Mouse (Mus musculus): Measurements from ENCODE around the gene Nol6. TPM values are rescaled to one million over a fixed set of nuclear protein-coding genes. Genes with fewer than 3 reads are reported as not detected.
"Not testable (repeated sequence)": the region's sequence is repeated elsewhere in the genome, so short reads cannot be mapped to it uniquely, and the experiment has no call there.

Gene Nol6
- polyA plus RNA-seq, 1 experiment from 2014 or later: 34.8 TPM

GRCm38 (mm10) chr4:41094361-41094760 is 29.9 kb downstream of the Nol6 start:
- ATAC-seq (ENCODE audit: low read depth): no peak
- H3K27ac ChIP-seq (ENCODE audit: low read depth, low read length): no peak overlapping the region
- no peak overlapping the region for H3K4me2 ChIP-seq (ENCODE audit: low read depth, low read length)
- H3K4me1 ChIP-seq (ENCODE audit: control insufficient read depth, insufficient read depth, low read length): peaks cover 4% of the 10 kb centered on the region; the same call in 1 of the 2 replicates
- H3K27me3 ChIP-seq (ENCODE audit: control insufficient read depth, insufficient read depth, low read length): peaks cover 14% of the 10 kb centered on the region
- 76% methylated on average over 9 of the region's 9 CpGs for WGBS
- no peaks in the 10 kb centered on the region for H3K9me3 ChIP-seq (ENCODE audit: control insufficient read depth, low read length)
- no peak overlapping the region for H3K4me3 ChIP-seq (ENCODE audit: low read depth, low read length)
- no peaks in the 10 kb centered on the region for H3K36me3 ChIP-seq (ENCODE audit: control insufficient read depth, insufficient read depth, low read length)
- H3K9ac ChIP-seq (replicated peaks; ENCODE audit: low read depth, low read length): no peak overlapping the region

DNA sequence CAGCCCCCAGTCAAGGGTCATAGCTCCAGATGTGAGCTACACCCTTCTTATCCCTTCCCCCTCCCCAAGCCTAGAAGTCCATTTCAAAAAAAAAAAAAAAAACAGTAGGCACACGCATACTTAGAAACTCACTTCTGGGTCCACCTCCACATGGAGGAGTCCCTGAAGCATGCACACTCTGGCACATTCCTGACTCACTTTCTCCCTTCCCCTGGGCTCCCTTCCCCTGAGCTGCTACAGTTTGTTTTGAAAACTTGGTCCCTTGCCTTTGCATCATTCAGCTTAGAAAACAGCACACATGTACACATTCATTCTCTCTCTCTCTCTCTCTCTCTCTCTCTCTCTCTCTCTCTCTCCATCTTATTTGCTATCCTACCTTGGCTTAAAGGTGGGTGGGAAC is 31.3 kb downstream of the Nol6 start:
- WGBS: 92% methylated on average over 1 of the region's 1 CpGs
- Histone ChIP-seq H3K4me2 (ENCODE audit: low read depth, low read length) (no peak overlapping the region), H3K27me3 (ENCODE audit: control insufficient read depth, insufficient read depth, low read length) (peaks cover 8% of the 10 kb centered on the region), H3K4me3 (ENCODE audit: low read depth, low read length) (no peak overlapping the region), H3K27ac (ENCODE audit: low read depth, low read length) (no peak overlapping the region), H3K36me3 (ENCODE audit: control insufficient read depth, insufficient read depth, low read length) (no peaks in the 10 kb centered on the region), H3K4me1 (ENCODE audit: control insufficient read depth, insufficient read depth, low read length) (no peaks in the 10 kb centered on the region), H3K9me3 (ENCODE audit: control insufficient read depth, low read length) (no peaks in the 10 kb centered on the region), H3K9ac (replicated peaks; ENCODE audit: low read depth, low read length) (no peak overlapping the region)
- no peak for ATAC-seq (ENCODE audit: low read depth)

- Histone ChIP-seq H3K4me3 (ENCODE audit: low read depth, low read length) (no peak overlapping the region), H3K9me3 (ENCODE audit: control insufficient read depth, low read length) (no peaks in the 10 kb centered on the region), H3K4me2 (ENCODE audit: low read depth, low read length) (no peak overlapping the region), H3K27me3 (ENCODE audit: control insufficient read depth, insufficient read depth, low read length) (no peaks in the 10 kb centered on the region), H3K36me3 (ENCODE audit: control insufficient read depth, insufficient read depth, low read length) (no peaks in the 10 kb centered on the region), H3K27ac (ENCODE audit: low read depth, low read length) (no peak overlapping the region), H3K4me1 (ENCODE audit: control insufficient read depth, insufficient read depth, low read length) (no peaks in the 10 kb centered on the region), H3K9ac (replicated peaks; ENCODE audit: low read depth, low read length) (no peak overlapping the region)
- no peak for ATAC-seq (ENCODE audit: low read depth)
- 67% methylated on average over 3 of the region's 3 CpGs for WGBS
These were observed 32.9 kb downstream of the Nol6 start for GRCm38 (mm10) chr4:41091391-41091790.

GRCm38 (mm10) chr4:41089705-41090104 is 34.5 kb downstream of the Nol6 start:
- no peaks in the 10 kb centered on the region for H3K4me1 ChIP-seq (ENCODE audit: control insufficient read depth, insufficient read depth, low read length)
- H3K36me3 ChIP-seq (ENCODE audit: control insufficient read depth, insufficient read depth, low read length): no peaks in the 10 kb centered on the region
- no peaks in the 10 kb centered on the region for H3K27me3 ChIP-seq (ENCODE audit: control insufficient read depth, insufficient read depth, low read length)
- H3K4me3 ChIP-seq (ENCODE audit: low read depth, low read length): no peak overlapping the region
- no peak overlapping the region for H3K27ac ChIP-seq (ENCODE audit: low read depth, low read length)
- WGBS: 92% methylated on average over 2 of the region's 2 CpGs
- no peak for ATAC-seq (ENCODE audit: low read depth)
- no peaks in the 10 kb centered on the region for H3K9me3 ChIP-seq (ENCODE audit: control insufficient read depth, low read length)
- no peak overlapping the region for H3K4me2 ChIP-seq (ENCODE audit: low read depth, low read length)
- H3K9ac ChIP-seq (replicated peaks; ENCODE audit: low read depth, low read length): no peak overlapping the region

- ATAC-seq (ENCODE audit: low read depth): no peak
- H3K27ac ChIP-seq (ENCODE audit: low read depth, low read length): no peak overlapping the region
- no peaks in the 10 kb centered on the region for H3K36me3 ChIP-seq (ENCODE audit: control insufficient read depth, insufficient read depth, low read length)
- no peaks in the 10 kb centered on the region for H3K4me1 ChIP-seq (ENCODE audit: control insufficient read depth, insufficient read depth, low read length)
- no peak overlapping the region for H3K4me2 ChIP-seq (ENCODE audit: low read depth, low read length)
- no peak overlapping the region for H3K9ac ChIP-seq (replicated peaks; ENCODE audit: low read depth, low read length)
- H3K27me3 ChIP-seq (ENCODE audit: control insufficient read depth, insufficient read depth, low read length): no peaks in the 10 kb centered on the region
- WGBS: 85% methylated on average over 4 of the region's 4 CpGs
- H3K4me3 ChIP-seq (ENCODE audit: low read depth, low read length): no peak overlapping the region
- H3K9me3 ChIP-seq (ENCODE audit: control insufficient read depth, low read length): no peaks in the 10 kb centered on the region
These were observed 35.1 kb downstream of the Nol6 start for GRCm38 (mm10) chr4:41089189-41089588.

- WGBS: 85% methylated on average over 16 of the region's 16 CpGs
- no peaks in the 10 kb centered on the region for H3K36me3 ChIP-seq (ENCODE audit: control insufficient read depth, insufficient read depth, low read length)
- H3K4me1 ChIP-seq (ENCODE audit: control insufficient read depth, insufficient read depth, low read length): no peaks in the 10 kb centered on the region
- H3K9ac ChIP-seq (replicated peaks; ENCODE audit: low read depth, low read length): no peak overlapping the region
- no peaks in the 10 kb centered on the region for H3K27me3 ChIP-seq (ENCODE audit: control insufficient read depth, insufficient read depth, low read length)
- H3K4me3 ChIP-seq (ENCODE audit: low read depth, low read length): no peak overlapping the region
- no peak for ATAC-seq (ENCODE audit: low read depth)
- no peaks in the 10 kb centered on the region for H3K9me3 ChIP-seq (ENCODE audit: control insufficient read depth, low read length)
- H3K27ac ChIP-seq (ENCODE audit: low read depth, low read length): no peak overlapping the region
- H3K4me2 ChIP-seq (ENCODE audit: low read depth, low read length): no peak overlapping the region
These were observed 36.6 kb downstream of the Nol6 start for GRCm38 (mm10) chr4:41087459-41088298.

- H3K27me3 ChIP-seq (ENCODE audit: control insufficient read depth, insufficient read depth, low read length): no peaks in the 10 kb centered on the region
- no peak overlapping the region for H3K27ac ChIP-seq (ENCODE audit: low read depth, low read length)
- H3K9me3 ChIP-seq (ENCODE audit: control insufficient read depth, low read length): no peaks in the 10 kb centered on the region
- no peak overlapping the region for H3K4me2 ChIP-seq (ENCODE audit: low read depth, low read length)
- WGBS: 81% methylated on average over 9 of the region's 9 CpGs
- no peak for ATAC-seq (ENCODE audit: low read depth)
- no peak overlapping the region for H3K9ac ChIP-seq (replicated peaks; ENCODE audit: low read depth, low read length)
- H3K4me1 ChIP-seq (ENCODE audit: control insufficient read depth, insufficient read depth, low read length): no peaks in the 10 kb centered on the region
- no peaks in the 10 kb centered on the region for H3K36me3 ChIP-seq (ENCODE audit: control insufficient read depth, insufficient read depth, low read length)
- H3K4me3 ChIP-seq (ENCODE audit: low read depth, low read length): no peak overlapping the region
These were observed 37.3 kb downstream of the Nol6 start for GRCm38 (mm10) chr4:41086947-41087346.

GRCm38 (mm10) chr4:41084819-41085218 is 39.4 kb downstream of the Nol6 start:
- Histone ChIP-seq H3K9ac (replicated peaks; ENCODE audit: low read depth, low read length) (no peak overlapping the region), H3K27me3 (ENCODE audit: control insufficient read depth, insufficient read depth, low read length) (no peaks in the 10 kb centered on the region), H3K4me1 (ENCODE audit: control insufficient read depth, insufficient read depth, low read length) (no peaks in the 10 kb centered on the region), H3K4me2 (ENCODE audit: low read depth, low read length) (no peak overlapping the region), H3K9me3 (ENCODE audit: control insufficient read depth, low read length) (no peaks in the 10 kb centered on the region), H3K36me3 (ENCODE audit: control insufficient read depth, insufficient read depth, low read length) (no peaks in the 10 kb centered on the region), H3K4me3 (ENCODE audit: low read depth, low read length) (no peak overlapping the region), H3K27ac (ENCODE audit: low read depth, low read length) (no peak overlapping the region)
- ATAC-seq (ENCODE audit: low read depth): no peak
- WGBS: 88% methylated on average over 4 of the region's 4 CpGs

- H3K27me3 ChIP-seq (ENCODE audit: control insufficient read depth, insufficient read depth, low read length); H3K9ac ChIP-seq (replicated peaks; ENCODE audit: low read depth, low read length); ATAC-seq (ENCODE audit: low read depth); H3K4me2 ChIP-seq (ENCODE audit: low read depth, low read length); H3K4me3 ChIP-seq (ENCODE audit: low read depth, low read length); H3K27ac ChIP-seq (ENCODE audit: low read depth, low read length); H3K36me3 ChIP-seq (ENCODE audit: control insufficient read depth, insufficient read depth, low read length); H3K9me3 ChIP-seq (ENCODE audit: control insufficient read depth, low read length); H3K4me1 ChIP-seq (ENCODE audit: control insufficient read depth, insufficient read depth, low read length): not testable (repeated sequence)
- 70% methylated on average over 4 of the region's 4 CpGs for WGBS
These were observed 41.5 kb downstream of the Nol6 start for GRCm38 (mm10) chr4:41082803-41083202.

All from neural tube, embryonic 14.5 days (tissue).